Mouse (Mus musculus): ENCODE measurements around the gene Acad12.

DNA sequence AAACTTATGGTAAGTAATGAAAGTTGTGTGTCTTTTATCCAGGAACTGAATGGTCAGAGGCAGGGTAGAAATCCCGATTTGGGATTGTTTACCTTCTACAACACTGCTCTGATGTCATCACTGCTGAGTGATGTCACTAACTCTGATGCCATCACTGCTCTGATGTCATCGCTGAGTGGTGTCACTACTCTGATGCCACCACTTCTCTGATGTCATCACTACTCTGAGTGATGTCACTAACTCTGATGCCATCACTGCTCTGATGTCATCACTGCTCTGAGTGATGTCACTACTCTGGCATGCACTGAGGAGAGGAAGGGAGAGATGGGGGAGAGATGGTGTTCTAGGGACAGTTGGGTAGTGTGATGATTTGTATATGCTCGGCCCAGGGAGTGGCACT, 56.3 kb downstream of the Acad12 start:
- TF ChIP-seq POLR2A (IDR thresholded peaks at IDR 0.05; ENCODE audit: extremely low read depth, insufficient read depth, low read length) (no peak), CTCF (IDR thresholded peaks at IDR 0.05; ENCODE audit: extremely low read depth, insufficient read depth, low read length) (no peak)

All from cortical plate, adult 2 months (tissue).